8 mouse cellular contexts compared by ENCODE assay signal in the genomic region with DNA sequence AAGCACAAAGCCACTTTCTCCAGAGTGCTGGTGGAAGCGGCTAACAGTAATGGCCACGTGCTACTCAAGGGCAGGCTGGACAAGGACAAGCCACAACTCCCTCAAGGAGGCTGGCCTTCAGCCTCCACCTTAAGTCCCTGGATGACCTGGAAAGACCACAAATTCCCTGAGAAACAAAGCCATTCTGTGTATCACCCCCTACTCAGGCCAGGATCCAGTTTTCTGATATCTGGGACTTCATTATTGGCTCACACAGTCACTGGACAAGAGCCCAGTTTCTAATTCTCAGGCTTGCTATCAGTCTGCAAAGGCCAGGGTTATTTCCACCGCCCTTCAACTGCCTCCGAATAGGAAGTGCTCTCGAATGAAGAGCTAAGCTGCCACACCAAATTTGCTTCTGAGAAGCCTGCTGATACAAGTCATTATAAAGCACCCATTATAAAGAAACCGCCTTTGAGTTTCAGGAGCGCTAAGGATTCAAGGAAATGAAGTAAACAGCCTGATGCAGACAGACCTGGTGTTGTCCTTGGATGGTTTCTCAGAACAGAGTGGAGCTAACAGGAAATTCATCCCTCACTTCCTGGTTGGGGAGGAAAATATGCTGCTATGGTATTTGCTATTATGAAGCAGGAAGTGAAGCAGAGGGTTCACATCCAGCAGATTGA.
DNase-seq lines count a peak whose midpoint lies in the region; ATAC-seq and TF ChIP-seq lines count a peak whose summit lies in the region.

No protein-coding gene starts in this region.

- H3K9me3 ChIP-seq in hindbrain, embryonic 14.5 days (ENCODE audit: control insufficient read depth, low read length), result 0 out of 2 replicates have a peak, but pooled peaks cover 6% of the 10 kb centered on the region
- H3K9me3 ChIP-seq in hindbrain, embryonic 13.5 days, result no peaks in the 10 kb centered on the region
- no peaks in the 10 kb centered on the region for H3K9me3 ChIP-seq in lung, embryonic 14.5 days (ENCODE audit: low read depth, low read length)

- no peak for DNase-seq in hindbrain, embryonic 14.5 days (ENCODE audit: low spot score)
- peak; percentile 61 for DNase-seq in brain, adult 2 months (ENCODE audit: low read depth, low spot score)
- DNase-seq in heart, postnatal 4 days, result peak; percentile 76
- DNase-seq in lung, embryonic 14.5 days, result peak; percentile 81
- no peak for DNase-seq in left cerebral cortex, adult 18-20 months (ENCODE audit: low spot score in 2 of 2)
- no peak for DNase-seq in spleen, postnatal 4 days (ENCODE audit: low spot score in 2 of 2)
- DNase-seq in embryo, embryonic 10.5 days (ENCODE audit: low spot score), result no peak

- WGBS in hindbrain, embryonic 14.5 days, result 67% methylated on average over 7 of the region's 7 CpGs
- WGBS in hindbrain, embryonic 13.5 days, result 69% methylated on average over 7 of the region's 7 CpGs
- WGBS in lung, embryonic 14.5 days, result 39% methylated on average over 7 of the region's 7 CpGs

- no peak overlapping the region for H3K4me2 ChIP-seq in hindbrain, embryonic 14.5 days (replicated peaks)
- no peak overlapping the region for H3K4me2 ChIP-seq in hindbrain, embryonic 13.5 days
- H3K4me2 ChIP-seq in lung, embryonic 14.5 days, result no peak overlapping the region

- H3K36me3 ChIP-seq in hindbrain, embryonic 14.5 days (replicated peaks; ENCODE audit: control insufficient read depth, insufficient read depth), result 0 out of 2 replicates have a peak, but pooled peaks cover 12% of the 10 kb centered on the region
- H3K36me3 ChIP-seq in hindbrain, embryonic 13.5 days, result peaks cover 12% of the 10 kb centered on the region; the same call in 1 of the 2 replicates
- H3K36me3 ChIP-seq in lung, embryonic 14.5 days (ENCODE audit: insufficient read depth), result no peaks in the 10 kb centered on the region

- H3K4me3 ChIP-seq in hindbrain, embryonic 14.5 days (replicated peaks; ENCODE audit: low read length), result no peak overlapping the region
- H3K4me3 ChIP-seq in hindbrain, embryonic 13.5 days, result no peak overlapping the region
- H3K4me3 ChIP-seq in lung, embryonic 14.5 days (ENCODE audit: low read depth, low read length), result no peak overlapping the region

- TF ChIP-seq CTCF in lung, embryonic 14.5 days (IDR thresholded peaks at IDR 0.05; ENCODE audit: low read depth), result no peak

- H3K4me1 ChIP-seq in hindbrain, embryonic 14.5 days (replicated peaks; ENCODE audit: control insufficient read depth, insufficient read depth, low read length), result no peaks in the 10 kb centered on the region; the same call in 1 of the 2 replicates
- H3K4me1 ChIP-seq in hindbrain, embryonic 13.5 days (replicated peaks), result peaks cover 12% of the 10 kb centered on the region
- peaks cover 13% of the 10 kb centered on the region for H3K4me1 ChIP-seq in lung, embryonic 14.5 days (ENCODE audit: insufficient read depth)

- no peaks in the 10 kb centered on the region for H3K27me3 ChIP-seq in hindbrain, embryonic 14.5 days (ENCODE audit: control insufficient read depth, insufficient read depth, low read length)
- H3K27me3 ChIP-seq in hindbrain, embryonic 13.5 days, result 0 out of 2 replicates have a peak, but pooled peaks cover 3% of the 10 kb centered on the region
- H3K27me3 ChIP-seq in lung, embryonic 14.5 days (ENCODE audit: insufficient read depth, low read length), result no peaks in the 10 kb centered on the region

- no peak overlapping the region for H3K9ac ChIP-seq in hindbrain, embryonic 14.5 days
- no peak overlapping the region for H3K9ac ChIP-seq in hindbrain, embryonic 13.5 days
- no peak overlapping the region for H3K9ac ChIP-seq in lung, embryonic 14.5 days

- no peak for ATAC-seq in hindbrain, embryonic 14.5 days (ENCODE audit: low FRiP score)
- ATAC-seq in hindbrain, embryonic 13.5 days (ENCODE audit: low FRiP score), result no peak
- ATAC-seq in lung, embryonic 14.5 days (ENCODE audit: insufficient read depth), result peak; percentile 66

- 0 out of 2 replicates have a peak overlapping the region, but pooled peaks have one; percentile 14 for H3K27ac ChIP-seq in hindbrain, embryonic 14.5 days
- no peak overlapping the region for H3K27ac ChIP-seq in hindbrain, embryonic 13.5 days
- peak overlapping the region; percentile 89 for H3K27ac ChIP-seq in lung, embryonic 14.5 days (ENCODE audit: low read depth)

Comparison
In these comparisons a context has a peak if more than half of its experiments do, and no peak if none do; other contexts are left out.
1. DNase-seq: peak in brain, adult 2 months (single experiment), heart, postnatal 4 days (single experiment) and lung, embryonic 14.5 days (single experiment); none in hindbrain, embryonic 14.5 days (single experiment), left cerebral cortex, adult 18-20 months (0 of 2), spleen, postnatal 4 days (0 of 2) and embryo, embryonic 10.5 days (single experiment).